Mouse (Mus musculus): ENCODE measurements around the gene Erg. TPM values are rescaled to one million over a fixed set of nuclear protein-coding genes. Genes with fewer than 3 reads are reported as not detected.

Gene Erg
- polyA plus RNA-seq, 1 experiment from 2014 or later = 5.4 TPM

GRCm38 (mm10) chr16:95365214-95365613, 221.2 kb downstream of the Erg start:
- no peak overlapping the region for H3K9ac ChIP-seq
- H3K4me1 ChIP-seq (replicated peaks) = peaks cover 11% of the 10 kb centered on the region; the same call in 1 of the 2 replicates

GRCm38 (mm10) chr16:95363632-95364465, 222.5 kb downstream of the Erg start:
- no peak for ATAC-seq (ENCODE audit: insufficient number of reproducible peaks, low FRiP score)
- WGBS = 87% methylated on average over 18 of the region's 18 CpGs
- no peak overlapping the region for H3K4me3 ChIP-seq

More at GRCm38 (mm10) chr16:95365214-95365613, 221.2 kb downstream of the Erg start:
- Histone ChIP-seq H3K9me3 (replicated peaks) (no peaks in the 10 kb centered on the region), H3K27ac (ENCODE audit: poor library complexity, severe bottlenecking) (no peak overlapping the region), H3K4me2 (no peak overlapping the region), H3K36me3 (peaks cover 4% of the 10 kb centered on the region; the same call in 1 of the 2 replicates), H3K27me3 (replicated peaks) (no peaks in the 10 kb centered on the region), H3K4me3 (no peak overlapping the region)
- ATAC-seq (ENCODE audit: insufficient number of reproducible peaks, low FRiP score) = no peak
- WGBS = 86% methylated on average over 5 of the region's 5 CpGs

GRCm38 (mm10) chr16:95361950-95362349, 224.4 kb downstream of the Erg start:
- no peaks in the 10 kb centered on the region for H3K9me3 ChIP-seq (replicated peaks)
- WGBS = 83% methylated on average over 7 of the region's 7 CpGs
- no peak overlapping the region for H3K27ac ChIP-seq (ENCODE audit: poor library complexity, severe bottlenecking)
- peaks cover 4% of the 10 kb centered on the region; the same call in 1 of the 2 replicates for H3K36me3 ChIP-seq
- no peak overlapping the region for H3K9ac ChIP-seq
- H3K4me3 ChIP-seq = no peak overlapping the region
- H3K4me2 ChIP-seq = no peak overlapping the region
- H3K27me3 ChIP-seq (replicated peaks) = no peaks in the 10 kb centered on the region
- peaks cover 10% of the 10 kb centered on the region; the same call in 1 of the 2 replicates for H3K4me1 ChIP-seq (replicated peaks)
- ATAC-seq (ENCODE audit: insufficient number of reproducible peaks, low FRiP score) = no peak

More at GRCm38 (mm10) chr16:95363632-95364465, 222.5 kb downstream of the Erg start:
- H3K9me3 ChIP-seq (replicated peaks) = no peaks in the 10 kb centered on the region
- peaks cover 10% of the 10 kb centered on the region; the same call in 1 of the 2 replicates for H3K4me1 ChIP-seq (replicated peaks)
- H3K36me3 ChIP-seq = peaks cover 4% of the 10 kb centered on the region; the same call in 1 of the 2 replicates
- H3K4me2 ChIP-seq = no peak overlapping the region
- no peak overlapping the region for H3K9ac ChIP-seq
- H3K27me3 ChIP-seq (replicated peaks) = no peaks in the 10 kb centered on the region
- H3K27ac ChIP-seq (ENCODE audit: poor library complexity, severe bottlenecking) = no peak overlapping the region

GRCm38 (mm10) chr16:95360940-95361489, 225.4 kb downstream of the Erg start:
- H3K36me3 ChIP-seq = peaks cover 4% of the 10 kb centered on the region; the same call in 1 of the 2 replicates
- WGBS = 87% methylated on average over 18 of the region's 18 CpGs
- no peak overlapping the region for H3K4me3 ChIP-seq
- no peak for ATAC-seq (ENCODE audit: insufficient number of reproducible peaks, low FRiP score)
- H3K4me1 ChIP-seq (replicated peaks) = peaks cover 10% of the 10 kb centered on the region; the same call in 1 of the 2 replicates
- no peak overlapping the region for H3K4me2 ChIP-seq
- H3K27me3 ChIP-seq (replicated peaks) = no peaks in the 10 kb centered on the region
- no peaks in the 10 kb centered on the region for H3K9me3 ChIP-seq (replicated peaks)
- H3K27ac ChIP-seq (ENCODE audit: poor library complexity, severe bottlenecking) = no peak overlapping the region
- H3K9ac ChIP-seq = no peak overlapping the region

GRCm38 (mm10) chr16:95360214-95360850, 226.1 kb downstream of the Erg start:
- no peak overlapping the region for H3K27ac ChIP-seq (ENCODE audit: poor library complexity, severe bottlenecking)
- H3K9me3 ChIP-seq (replicated peaks) = no peaks in the 10 kb centered on the region
- H3K9ac ChIP-seq = no peak overlapping the region
- 86% methylated on average over 8 of the region's 8 CpGs for WGBS
- H3K4me1 ChIP-seq (replicated peaks) = peaks cover 10% of the 10 kb centered on the region; the same call in 1 of the 2 replicates
- H3K4me2 ChIP-seq = no peak overlapping the region
- H3K27me3 ChIP-seq (replicated peaks) = no peaks in the 10 kb centered on the region
- ATAC-seq (ENCODE audit: insufficient number of reproducible peaks, low FRiP score) = no peak
- peaks cover 4% of the 10 kb centered on the region; the same call in 1 of the 2 replicates for H3K36me3 ChIP-seq
- no peak overlapping the region for H3K4me3 ChIP-seq

- Histone ChIP-seq H3K4me2 (no peak overlapping the region), H3K27me3 (replicated peaks) (no peaks in the 10 kb centered on the region), H3K9me3 (replicated peaks) (no peaks in the 10 kb centered on the region), H3K4me1 (replicated peaks) (peaks cover 17% of the 10 kb centered on the region), H3K4me3 (no peak overlapping the region), H3K9ac (no peak overlapping the region), H3K36me3 (peaks cover 4% of the 10 kb centered on the region; the same call in 1 of the 2 replicates), H3K27ac (ENCODE audit: poor library complexity, severe bottlenecking) (no peak overlapping the region)
- WGBS = 85% methylated on average over 12 of the region's 12 CpGs
- no peak for ATAC-seq (ENCODE audit: insufficient number of reproducible peaks, low FRiP score)
Observed at GRCm38 (mm10) chr16:95356962-95357955, 229.1 kb downstream of the Erg start.

- no peaks in the 10 kb centered on the region for H3K27me3 ChIP-seq (replicated peaks)
- no peak overlapping the region for H3K27ac ChIP-seq (ENCODE audit: poor library complexity, severe bottlenecking)
- WGBS = 49% methylated on average over 8 of the region's 8 CpGs
- ATAC-seq (ENCODE audit: insufficient number of reproducible peaks, low FRiP score) = no peak
- no peak overlapping the region for H3K4me2 ChIP-seq
- no peak overlapping the region for H3K4me3 ChIP-seq
- H3K9ac ChIP-seq = no peak overlapping the region
- H3K36me3 ChIP-seq = no peaks in the 10 kb centered on the region
- H3K9me3 ChIP-seq (replicated peaks) = no peaks in the 10 kb centered on the region
- peaks cover 35% of the 10 kb centered on the region for H3K4me1 ChIP-seq (replicated peaks)
Observed at GRCm38 (mm10) chr16:95353838-95354237, 232.6 kb downstream of the Erg start.

- WGBS = 37% methylated on average over 8 of the region's 8 CpGs
- Histone ChIP-seq H3K9ac (no peak overlapping the region), H3K4me3 (no peak overlapping the region), H3K27me3 (replicated peaks) (no peaks in the 10 kb centered on the region), H3K4me2 (no peak overlapping the region), H3K27ac (ENCODE audit: poor library complexity, severe bottlenecking) (no peak overlapping the region), H3K36me3 (no peaks in the 10 kb centered on the region), H3K9me3 (replicated peaks) (no peaks in the 10 kb centered on the region), H3K4me1 (replicated peaks) (peaks cover 46% of the 10 kb centered on the region)
- peak; percentile 56 for ATAC-seq (ENCODE audit: insufficient number of reproducible peaks, low FRiP score)
Observed at GRCm38 (mm10) chr16:95352266-95352665, 234.1 kb downstream of the Erg start.

- H3K27ac ChIP-seq (ENCODE audit: poor library complexity, severe bottlenecking) = no peak overlapping the region
- WGBS = 32% methylated on average over 3 of the region's 3 CpGs
- peaks cover 61% of the 10 kb centered on the region for H3K4me1 ChIP-seq (replicated peaks)
- no peak for ATAC-seq (ENCODE audit: insufficient number of reproducible peaks, low FRiP score)
- no peaks in the 10 kb centered on the region for H3K27me3 ChIP-seq (replicated peaks)
- H3K36me3 ChIP-seq = no peaks in the 10 kb centered on the region
- no peak overlapping the region for H3K4me3 ChIP-seq
- H3K9me3 ChIP-seq (replicated peaks) = no peaks in the 10 kb centered on the region
- H3K9ac ChIP-seq = no peak overlapping the region
- no peak overlapping the region for H3K4me2 ChIP-seq
Observed at GRCm38 (mm10) chr16:95350499-95350898, 235.9 kb downstream of the Erg start.

GRCm38 (mm10) chr16:95349745-95350144, 236.6 kb downstream of the Erg start:
- no peak overlapping the region for H3K9ac ChIP-seq
- no peaks in the 10 kb centered on the region for H3K36me3 ChIP-seq
- no peak for ATAC-seq (ENCODE audit: insufficient number of reproducible peaks, low FRiP score)
- no peak overlapping the region for H3K27ac ChIP-seq (ENCODE audit: poor library complexity, severe bottlenecking)
- peaks cover 65% of the 10 kb centered on the region for H3K4me1 ChIP-seq (replicated peaks)
- H3K4me2 ChIP-seq = no peak overlapping the region
- H3K9me3 ChIP-seq (replicated peaks) = no peaks in the 10 kb centered on the region
- WGBS = 74% methylated on average over 5 of the region's 5 CpGs
- no peaks in the 10 kb centered on the region for H3K27me3 ChIP-seq (replicated peaks)
- no peak overlapping the region for H3K4me3 ChIP-seq

Measured in heart, embryonic 12.5 days (tissue).